Mouse (Mus musculus): Measurements from ENCODE around the gene Ampd3.

DNA sequence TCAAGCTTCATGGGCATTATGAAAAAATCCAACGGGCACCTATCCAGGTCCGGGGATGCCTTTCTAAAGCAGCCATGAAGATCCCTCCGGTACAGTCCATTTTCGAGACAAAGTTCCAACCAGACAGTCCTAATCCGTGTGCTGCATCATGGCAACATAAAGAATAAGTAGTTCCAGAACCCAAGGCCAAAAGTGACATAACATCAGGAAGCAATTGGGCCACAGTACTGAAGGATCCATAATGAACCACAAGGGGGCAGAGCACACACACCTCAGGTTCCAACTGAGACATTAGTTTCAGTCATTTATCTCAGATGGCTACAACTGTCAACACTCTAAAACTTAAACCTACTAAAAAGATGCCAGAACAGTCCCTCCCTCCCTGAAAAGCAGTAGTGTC is 48.0 kb downstream of the Ampd3 start:
- TF ChIP-seq CTCF (conservative IDR thresholded peaks at IDR 0.05; ENCODE audit: low read length) (peak; percentile 56), POU5F1 (IDR thresholded peaks at IDR 0.05; ENCODE audit: borderline replicate concordance, low read length) (no peak)
